Mouse (Mus musculus): Measurements from ENCODE around the gene Rad54l2. TPM values are rescaled to one million over a fixed set of nuclear protein-coding genes. Genes with fewer than 3 reads are reported as not detected.

Gene Rad54l2
- polyA plus RNA-seq, 1 experiment from 2014 or later: 5.5 TPM

DNA sequence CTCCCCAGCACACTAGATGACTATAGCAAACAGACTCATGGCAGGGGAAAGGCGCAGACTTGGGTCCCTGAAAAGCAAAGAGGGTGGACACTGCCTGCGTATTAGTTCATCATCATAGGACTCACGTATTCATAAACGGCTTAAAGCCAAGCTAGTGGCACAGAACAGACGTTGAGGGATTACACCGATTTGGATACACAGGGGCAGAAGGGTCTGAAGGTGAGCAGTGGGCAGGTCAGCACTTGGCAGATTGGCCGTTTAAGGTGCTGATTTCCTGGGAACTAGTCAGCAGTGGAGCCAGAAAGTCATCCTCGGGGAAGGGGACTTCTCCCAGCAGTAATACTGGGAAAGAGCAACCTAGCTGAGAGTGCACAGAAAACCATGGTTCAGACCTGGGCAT, 100.2 kb downstream of the Rad54l2 start:
- no peak for ATAC-seq (replicated peaks; ENCODE audit: low FRiP score, low TSS enrichment, low read depth)
- H3K4me1 ChIP-seq (replicated peaks; ENCODE audit: control insufficient read depth, insufficient read depth, low read length): 0 out of 2 replicates have a peak, but pooled peaks cover 5% of the 10 kb centered on the region
- DNase-seq (ENCODE audit: low spot score): no peak
- 81% methylated on average over 8 of the region's 8 CpGs for WGBS
- H3K36me3 ChIP-seq (ENCODE audit: control insufficient read depth, insufficient read depth, low read length): peaks cover 17% of the 10 kb centered on the region
- no peak overlapping the region for H3K4me3 ChIP-seq (ENCODE audit: low read depth, low read length)
- H3K4me2 ChIP-seq (ENCODE audit: low read length): no peak overlapping the region
- H3K9ac ChIP-seq (ENCODE audit: low read length): no peak overlapping the region
- H3K9me3 ChIP-seq (ENCODE audit: control insufficient read depth, low read length): no peaks in the 10 kb centered on the region
- H3K27ac ChIP-seq (ENCODE audit: low read depth): no peak overlapping the region
- no peaks in the 10 kb centered on the region for H3K27me3 ChIP-seq (replicated peaks; ENCODE audit: control insufficient read depth, insufficient read depth, low read length)

GRCm38 (mm10) chr9:106686983-106687650, 101.9 kb downstream of the Rad54l2 start:
- DNase-seq (ENCODE audit: low spot score): peak; percentile 83
- peak overlapping the region; percentile 18; the same call in 1 of the 2 replicates for H3K4me2 ChIP-seq (ENCODE audit: low read length)
- no peaks in the 10 kb centered on the region for H3K9me3 ChIP-seq (ENCODE audit: control insufficient read depth, low read length)
- 0 out of 2 replicates have a peak, but pooled peaks cover 5% of the 10 kb centered on the region for H3K4me1 ChIP-seq (replicated peaks; ENCODE audit: control insufficient read depth, insufficient read depth, low read length)
- no peaks in the 10 kb centered on the region for H3K27me3 ChIP-seq (replicated peaks; ENCODE audit: control insufficient read depth, insufficient read depth, low read length)
- H3K9ac ChIP-seq (ENCODE audit: low read length): no peak overlapping the region
- H3K4me3 ChIP-seq (ENCODE audit: low read depth, low read length): no peak overlapping the region
- H3K36me3 ChIP-seq (ENCODE audit: control insufficient read depth, insufficient read depth, low read length): peaks cover under 1% of the 10 kb centered on the region; the same call in 1 of the 2 replicates
- no peak overlapping the region for H3K27ac ChIP-seq (ENCODE audit: low read depth)
- WGBS: 32% methylated on average over 8 of the region's 8 CpGs
- ATAC-seq (replicated peaks; ENCODE audit: low FRiP score, low TSS enrichment, low read depth): peak; percentile 51; the same call in 1 of the 2 replicates

DNA sequence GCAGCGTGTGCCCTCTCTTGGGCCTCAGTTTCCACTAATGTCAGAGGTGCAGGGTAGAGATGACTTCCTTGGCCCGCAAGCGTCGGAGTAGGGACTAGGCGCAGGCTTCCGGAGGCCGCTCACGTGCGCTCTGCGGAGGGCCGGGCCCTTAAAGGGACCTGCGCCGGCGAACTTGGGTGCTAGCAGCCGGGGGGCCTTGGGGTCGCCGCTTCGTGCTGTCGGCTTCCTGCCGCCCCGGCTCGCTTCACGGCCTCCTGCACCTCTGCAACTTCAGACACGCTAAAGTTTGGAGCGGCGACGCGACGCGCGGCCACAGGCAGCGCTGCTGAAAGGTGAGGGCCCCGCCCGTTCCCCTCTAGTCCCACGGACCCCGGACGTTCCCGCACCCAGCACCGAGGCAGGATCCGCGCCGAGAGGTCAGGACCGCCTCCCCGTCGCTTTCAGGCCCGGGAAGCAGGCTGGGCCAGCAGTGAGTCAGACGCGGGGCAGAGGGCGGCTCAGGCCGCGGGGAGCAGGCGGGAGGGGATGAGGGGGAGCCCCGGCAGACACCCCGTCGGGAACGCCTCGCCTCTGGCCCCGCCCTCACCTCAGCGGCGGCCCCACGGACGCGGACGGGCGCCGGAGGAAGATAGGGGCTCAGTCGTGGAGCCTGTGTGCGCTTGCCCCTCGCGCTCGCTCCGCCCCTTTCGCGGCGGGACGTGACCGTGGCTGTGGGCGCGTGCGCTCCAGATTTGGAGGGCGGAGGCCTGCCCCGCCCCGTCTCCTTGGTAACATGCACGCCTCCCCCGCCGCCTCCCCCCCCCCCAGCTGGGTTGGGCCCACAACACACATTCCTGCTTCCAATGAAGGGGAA, 103.5 kb downstream of the Rad54l2 start, which contains the start of gene Tex264:
TSS of gene Tex264 (minus strand) at position 679 of the 853 bp plus-strand sequence.
- H3K4me2 ChIP-seq (ENCODE audit: low read length): peak within 1 kb of the TSS; percentile 96
- no peaks in the 10 kb centered on the region for H3K9me3 ChIP-seq (ENCODE audit: control insufficient read depth, low read length)
- H3K36me3 ChIP-seq (ENCODE audit: control insufficient read depth, insufficient read depth, low read length): peaks cover 16% of the 10 kb centered on the region
- peak; percentile 85 for DNase-seq (ENCODE audit: low spot score)
- H3K9ac ChIP-seq (ENCODE audit: low read length): peak within 1 kb of the TSS; percentile 69
- H3K27me3 ChIP-seq (replicated peaks; ENCODE audit: control insufficient read depth, insufficient read depth, low read length): no peaks in the 10 kb centered on the region
- under 1% methylated on average over 73 of the region's 86 CpGs for WGBS
- H3K27ac ChIP-seq (ENCODE audit: low read depth): peak within 1 kb of the TSS; percentile 34
- peak within 1 kb of the TSS; percentile 69 for H3K4me3 ChIP-seq (ENCODE audit: low read depth, low read length)
- ATAC-seq (replicated peaks; ENCODE audit: low FRiP score, low TSS enrichment, low read depth): peak; percentile 88
- 0 out of 2 replicates have a peak, but pooled peaks cover 5% of the 10 kb centered on the region for H3K4me1 ChIP-seq (replicated peaks; ENCODE audit: control insufficient read depth, insufficient read depth, low read length)

DNA sequence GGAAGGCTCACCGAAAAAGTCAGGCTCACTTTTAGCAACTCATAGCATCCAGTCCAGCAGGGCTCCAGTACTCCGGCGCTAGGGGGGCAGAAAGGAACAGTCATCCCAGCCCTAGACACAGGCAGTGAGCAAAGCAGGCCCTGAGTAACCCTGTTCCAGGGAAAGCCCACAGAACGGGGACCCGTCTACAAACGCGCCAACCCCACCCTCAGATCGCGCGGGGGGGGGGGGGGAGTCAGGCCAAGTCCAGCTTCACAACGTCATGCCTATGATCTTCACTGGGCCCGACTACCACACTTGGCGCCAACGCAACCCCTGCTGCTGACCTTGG, 104.1 kb downstream of the Rad54l2 start:
- ATAC-seq (replicated peaks; ENCODE audit: low FRiP score, low TSS enrichment, low read depth) (0 out of 2 replicates have a peak, but pooled peaks have one; percentile 0), DNase-seq (ENCODE audit: low spot score) (no peak)
- 4% methylated on average over 13 of the region's 14 CpGs for WGBS
- peaks cover 21% of the 10 kb centered on the region for H3K36me3 ChIP-seq (ENCODE audit: control insufficient read depth, insufficient read depth, low read length)
- peak overlapping the region; percentile 69 for H3K9ac ChIP-seq (ENCODE audit: low read length)
- H3K9me3 ChIP-seq (ENCODE audit: control insufficient read depth, low read length): no peaks in the 10 kb centered on the region
- no peaks in the 10 kb centered on the region for H3K27me3 ChIP-seq (replicated peaks; ENCODE audit: control insufficient read depth, insufficient read depth, low read length)
- peak overlapping the region; percentile 69 for H3K4me3 ChIP-seq (ENCODE audit: low read depth, low read length)
- H3K4me2 ChIP-seq (ENCODE audit: low read length): peak overlapping the region; percentile 96
- 0 out of 2 replicates have a peak, but pooled peaks cover 5% of the 10 kb centered on the region for H3K4me1 ChIP-seq (replicated peaks; ENCODE audit: control insufficient read depth, insufficient read depth, low read length)
- 0 out of 2 replicates have a peak overlapping the region, but pooled peaks have one; percentile 34 for H3K27ac ChIP-seq (ENCODE audit: low read depth)

GRCm38 (mm10) chr9:106684093-106684872, 104.7 kb downstream of the Rad54l2 start:
- DNase-seq (ENCODE audit: low spot score) (no peak), ATAC-seq (replicated peaks; ENCODE audit: low FRiP score, low TSS enrichment, low read depth) (no peak)
- H3K4me3 ChIP-seq (ENCODE audit: low read depth, low read length): peak overlapping the region; percentile 69
- H3K4me2 ChIP-seq (ENCODE audit: low read length): peak overlapping the region; percentile 96
- peaks cover 27% of the 10 kb centered on the region for H3K36me3 ChIP-seq (ENCODE audit: control insufficient read depth, insufficient read depth, low read length)
- 0 out of 2 replicates have a peak, but pooled peaks cover 5% of the 10 kb centered on the region for H3K4me1 ChIP-seq (replicated peaks; ENCODE audit: control insufficient read depth, insufficient read depth, low read length)
- H3K9ac ChIP-seq (ENCODE audit: low read length): peak overlapping the region; percentile 69
- H3K27ac ChIP-seq (ENCODE audit: low read depth): no peak overlapping the region
- H3K9me3 ChIP-seq (ENCODE audit: control insufficient read depth, low read length): no peaks in the 10 kb centered on the region
- no peaks in the 10 kb centered on the region for H3K27me3 ChIP-seq (replicated peaks; ENCODE audit: control insufficient read depth, insufficient read depth, low read length)
- WGBS: 81% methylated on average over 6 of the region's 6 CpGs

- Histone ChIP-seq H3K9ac (ENCODE audit: low read length) (no peak overlapping the region), H3K9me3 (ENCODE audit: control insufficient read depth, low read length) (no peaks in the 10 kb centered on the region), H3K4me2 (ENCODE audit: low read length) (no peak overlapping the region), H3K27me3 (replicated peaks; ENCODE audit: control insufficient read depth, insufficient read depth, low read length) (no peaks in the 10 kb centered on the region), H3K36me3 (ENCODE audit: control insufficient read depth, insufficient read depth, low read length) (peaks cover 52% of the 10 kb centered on the region), H3K4me3 (ENCODE audit: low read depth, low read length) (no peak overlapping the region), H3K27ac (ENCODE audit: low read depth) (no peak overlapping the region), H3K4me1 (replicated peaks; ENCODE audit: control insufficient read depth, insufficient read depth, low read length) (0 out of 2 replicates have a peak, but pooled peaks cover 3% of the 10 kb centered on the region)
- ATAC-seq (replicated peaks; ENCODE audit: low FRiP score, low TSS enrichment, low read depth): no peak
- 90% methylated on average over 9 of the region's 9 CpGs for WGBS
- no peak for DNase-seq (ENCODE audit: low spot score)
Observed at GRCm38 (mm10) chr9:106681026-106681425, 108.0 kb downstream of the Rad54l2 start.

DNA sequence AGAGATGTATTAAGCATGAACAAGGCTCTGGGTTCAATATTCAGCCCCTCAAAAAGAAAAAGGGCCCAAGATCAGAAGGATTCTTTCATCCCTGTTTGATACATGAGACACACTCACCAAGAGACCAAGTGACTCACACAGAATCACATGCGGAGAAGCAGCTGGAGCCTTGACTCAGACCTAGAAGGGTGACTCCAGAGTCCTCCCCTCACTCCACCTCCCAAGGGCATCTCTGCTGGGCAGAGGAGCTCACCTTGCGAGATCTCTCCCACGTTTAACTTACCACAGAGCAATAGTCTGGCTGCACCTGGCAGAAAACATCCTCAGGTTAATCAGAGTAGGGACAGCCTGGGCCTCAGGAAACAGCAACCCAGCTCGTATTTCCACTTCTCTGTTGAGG, 110.8 kb downstream of the Rad54l2 start:
- Histone ChIP-seq H3K9me3 (ENCODE audit: control insufficient read depth, low read length) (no peaks in the 10 kb centered on the region), H3K36me3 (ENCODE audit: control insufficient read depth, insufficient read depth, low read length) (peaks cover 57% of the 10 kb centered on the region), H3K4me2 (ENCODE audit: low read length) (no peak overlapping the region), H3K27ac (ENCODE audit: low read depth) (no peak overlapping the region), H3K27me3 (replicated peaks; ENCODE audit: control insufficient read depth, insufficient read depth, low read length) (no peaks in the 10 kb centered on the region), H3K9ac (ENCODE audit: low read length) (no peak overlapping the region), H3K4me1 (replicated peaks; ENCODE audit: control insufficient read depth, insufficient read depth, low read length) (no peaks in the 10 kb centered on the region), H3K4me3 (ENCODE audit: low read depth, low read length) (no peak overlapping the region)
- 64% methylated on average over 4 of the region's 4 CpGs for WGBS
- ATAC-seq (replicated peaks; ENCODE audit: low FRiP score, low TSS enrichment, low read depth): no peak
- DNase-seq (ENCODE audit: low spot score): no peak

DNA sequence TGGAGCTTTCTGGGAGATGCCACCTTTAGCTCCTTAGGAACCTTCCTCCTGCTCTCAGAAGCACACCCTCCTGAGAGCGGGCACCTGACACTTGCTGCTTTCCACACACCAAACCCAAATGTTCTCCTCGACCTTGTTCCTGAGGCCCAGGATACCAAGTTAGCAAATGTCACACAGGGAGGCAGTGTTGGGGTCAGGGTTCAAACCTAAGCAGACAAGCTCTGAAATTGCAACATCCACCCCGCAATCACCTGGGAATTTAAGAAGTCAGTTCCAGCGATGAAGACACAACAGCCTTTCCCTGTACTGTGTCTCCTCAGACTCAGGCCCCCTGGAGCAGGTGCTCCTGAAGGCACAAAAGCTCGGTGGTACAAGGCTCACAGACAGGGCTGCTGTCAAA, 111.3 kb downstream of the Rad54l2 start:
- H3K4me3 ChIP-seq (ENCODE audit: low read depth, low read length): no peak overlapping the region
- DNase-seq (ENCODE audit: low spot score) (no peak), ATAC-seq (replicated peaks; ENCODE audit: low FRiP score, low TSS enrichment, low read depth) (no peak)
- peaks cover 62% of the 10 kb centered on the region for H3K36me3 ChIP-seq (ENCODE audit: control insufficient read depth, insufficient read depth, low read length)
- no peaks in the 10 kb centered on the region for H3K27me3 ChIP-seq (replicated peaks; ENCODE audit: control insufficient read depth, insufficient read depth, low read length)
- no peaks in the 10 kb centered on the region for H3K9me3 ChIP-seq (ENCODE audit: control insufficient read depth, low read length)
- H3K4me2 ChIP-seq (ENCODE audit: low read length): no peak overlapping the region
- 90% methylated on average over 5 of the region's 5 CpGs for WGBS
- no peak overlapping the region for H3K9ac ChIP-seq (ENCODE audit: low read length)
- H3K4me1 ChIP-seq (replicated peaks; ENCODE audit: control insufficient read depth, insufficient read depth, low read length): no peaks in the 10 kb centered on the region
- no peak overlapping the region for H3K27ac ChIP-seq (ENCODE audit: low read depth)

Data from intestine, embryonic 14.5 days (tissue).